Mouse (Mus musculus) cortical plate, adult 2 months (tissue): ENCODE results near the gene Cdk15. TPM values are rescaled to one million over a fixed set of nuclear protein-coding genes. Genes with fewer than 3 reads are reported as not detected.

Experiments used
- H3K27ac ChIP-seq: fragments of 200-500 bp; 2 replicates; pipeline ENCODE4 v1.5.1; 2012; ENCODE audit warnings: low read length, control low read depth, inconsistent platforms; ENCODE audit not compliant: insufficient read depth
- H3K4me1 ChIP-seq: fragments of 200-500 bp; 2 replicates; pipeline ENCODE4 v1.6.1; 2011; ENCODE audit warnings: low read length; ENCODE audit not compliant: control insufficient read depth, insufficient read depth
- H3K4me3 ChIP-seq: fragments of 200-500 bp; 2 replicates; pipeline ENCODE4 v1.5.1; 2011; ENCODE audit warnings: mild to moderate bottlenecking, low read length, control low read depth; ENCODE audit not compliant: insufficient read depth
- CTCF ChIP-seq: fragments of 200-500 bp; IDR thresholded peaks from 2 replicates; pipeline ENCODE4 v1.5.1; 2011; ENCODE audit warnings: mild to moderate bottlenecking, control low read depth, low read length; ENCODE audit not compliant: insufficient read depth; ENCODE audit errors: extremely low read depth
- POLR2A ChIP-seq: fragments of 200-500 bp; IDR thresholded peaks from 2 replicates; pipeline ENCODE4 v1.6.1; 2011; ENCODE audit warnings: mild to moderate bottlenecking, low read length, control low read depth; ENCODE audit not compliant: insufficient read depth; ENCODE audit errors: extremely low read depth
- polyA plus RNA-seq: library from polyadenylated mRNA; depleted of rRNA; stranded (reverse); fragments of >200 nt; gene quantifications from 2 replicates; pipeline ENCODE4 v1.2.3, GENCODE M21; 2012; rRNA removed

Cdk15 gene
- 0.33 and 0.47 TPM in 2 replicates for polyA plus RNA-seq

DNA sequence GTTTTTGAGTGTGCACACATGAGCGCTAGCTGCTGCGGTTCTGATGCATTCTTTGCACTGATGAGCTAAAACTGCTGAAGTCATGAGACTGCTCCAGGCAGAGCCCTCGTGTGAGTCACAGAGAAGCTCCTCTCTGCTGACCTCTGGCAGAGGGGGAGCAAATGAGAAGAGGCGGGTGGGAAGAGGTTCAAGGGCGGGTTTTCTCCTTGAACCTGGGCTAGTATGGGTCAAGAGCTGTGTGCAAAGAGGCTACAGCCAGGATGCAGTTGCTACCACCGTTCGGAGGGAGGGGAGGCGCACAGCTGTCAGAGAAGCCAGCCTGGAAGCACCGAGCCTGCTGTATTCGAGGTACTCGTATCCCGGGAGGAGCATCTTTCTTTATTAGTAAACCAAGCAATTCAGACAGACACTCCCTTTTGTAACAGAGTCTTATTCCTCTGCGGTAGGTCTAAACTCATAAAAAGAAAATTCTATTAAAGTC is at the start of gene Cdk15:
Gene Cdk15, plus strand, starts transcription at position 156 of the 481 bp plus-strand sequence.
- Histone ChIP-seq H3K4me1 (no peaks in the 10 kb centered on the region), H3K27ac (no peak within 1 kb of the TSS), H3K4me3 (no peak within 1 kb of the TSS)
- TF ChIP-seq CTCF (no peak), POLR2A (no peak)

GRCm38 (mm10) chr1:59208331-59208730 is 48.4 kb upstream of the Cdk15 start:
- Histone ChIP-seq H3K4me3 (no peak overlapping the region), H3K27ac (no peak overlapping the region), H3K4me1 (no peaks in the 10 kb centered on the region)
- TF ChIP-seq POLR2A (no peak), CTCF (no peak)

DNA sequence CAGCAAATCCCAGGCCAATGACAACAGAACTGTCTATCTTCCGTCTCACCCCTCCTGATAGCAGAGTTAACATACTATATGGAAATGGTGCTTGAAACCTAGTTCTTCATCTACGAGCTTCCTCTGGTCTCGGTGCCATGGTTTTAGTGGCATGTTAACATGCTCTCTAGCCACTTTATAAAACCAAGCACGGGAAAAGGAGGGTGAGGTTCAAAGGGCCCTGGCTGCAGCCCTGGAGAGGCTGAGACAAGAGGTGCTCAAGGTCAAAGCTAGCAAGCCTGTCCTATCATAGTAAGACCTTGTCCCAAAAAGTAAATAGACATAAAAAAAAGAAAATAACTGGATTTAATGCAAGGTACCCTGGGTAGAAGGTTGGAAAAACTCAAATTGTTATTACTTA is 45.1 kb upstream of the Cdk15 start:
- H3K27ac ChIP-seq: no peak overlapping the region
- TF ChIP-seq POLR2A: no peak
- TF ChIP-seq CTCF: no peak
- H3K4me3 ChIP-seq: no peak overlapping the region
- H3K4me1 ChIP-seq: no peaks in the 10 kb centered on the region

- H3K4me1 ChIP-seq: no peaks in the 10 kb centered on the region
Measured at GRCm38 (mm10) chr1:59212076-59212779, 44.5 kb upstream of the Cdk15 start.

GRCm38 (mm10) chr1:59212951-59213350 is 43.8 kb upstream of the Cdk15 start:
- TF ChIP-seq POLR2A (no peak), CTCF (no peak)
- no peaks in the 10 kb centered on the region for H3K4me1 ChIP-seq
- H3K4me3 ChIP-seq: no peak overlapping the region
- no peak overlapping the region for H3K27ac ChIP-seq

More at GRCm38 (mm10) chr1:59212076-59212779, 44.5 kb upstream of the Cdk15 start:
- H3K4me3 ChIP-seq: no peak overlapping the region
- H3K27ac ChIP-seq: no peak overlapping the region
- TF ChIP-seq POLR2A: no peak
- no peak for TF ChIP-seq CTCF

GRCm38 (mm10) chr1:59215446-59215845 is 41.3 kb upstream of the Cdk15 start:
- no peak overlapping the region for H3K27ac ChIP-seq
- no peak for TF ChIP-seq POLR2A
- no peak for TF ChIP-seq CTCF
- H3K4me1 ChIP-seq: no peaks in the 10 kb centered on the region
- H3K4me3 ChIP-seq: no peak overlapping the region

DNA sequence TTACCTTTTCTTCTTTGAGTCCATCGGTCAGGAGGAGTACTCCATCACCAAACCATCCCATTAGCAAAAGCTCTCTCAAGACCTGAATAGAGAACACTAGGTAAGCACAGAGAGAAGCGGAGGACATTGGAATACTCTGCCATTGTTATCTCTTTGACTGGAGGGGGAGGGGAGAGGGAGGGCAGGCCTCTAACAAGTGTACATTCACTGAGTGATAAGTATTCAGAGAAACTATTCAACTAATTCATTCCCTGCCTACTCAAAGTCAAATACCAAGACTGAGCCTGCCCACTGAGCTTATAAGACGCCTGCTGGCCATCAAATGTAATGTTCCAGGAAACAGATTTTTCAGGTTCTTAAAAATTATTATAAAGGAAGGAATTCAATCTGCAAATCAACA is 36.3 kb upstream of the Cdk15 start:
- H3K4me3 ChIP-seq: no peak overlapping the region
- H3K27ac ChIP-seq: no peak overlapping the region
- no peaks in the 10 kb centered on the region; the same call in 1 of the 2 replicates for H3K4me1 ChIP-seq
- TF ChIP-seq CTCF (no peak), POLR2A (no peak)

DNA sequence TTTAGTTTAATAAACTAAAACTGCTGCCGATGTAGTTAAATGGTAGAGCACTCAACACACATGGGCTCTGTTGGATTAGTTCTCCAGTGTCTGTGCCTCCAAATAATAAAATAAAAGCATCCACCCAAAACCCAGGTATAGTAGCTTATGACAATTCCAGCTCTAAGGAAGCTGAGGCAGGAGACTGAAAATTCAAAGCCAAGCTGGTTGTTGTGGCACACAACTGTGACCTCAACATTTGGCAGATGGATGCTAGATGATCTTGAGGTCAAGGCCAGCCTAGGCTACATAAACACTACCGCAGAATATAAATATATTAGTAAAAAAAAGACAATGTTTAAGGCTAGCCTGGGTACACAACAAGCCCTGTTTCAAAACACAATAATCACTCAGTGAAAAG is 35.1 kb upstream of the Cdk15 start:
- Histone ChIP-seq H3K4me1 (no peaks in the 10 kb centered on the region; the same call in 1 of the 2 replicates), H3K27ac (no peak overlapping the region), H3K4me3 (no peak overlapping the region)
- TF ChIP-seq POLR2A (no peak), CTCF (no peak)

- no peak overlapping the region for H3K4me3 ChIP-seq
- no peaks in the 10 kb centered on the region; the same call in 1 of the 2 replicates for H3K4me1 ChIP-seq
- TF ChIP-seq POLR2A: no peak
- no peak for TF ChIP-seq CTCF
- H3K27ac ChIP-seq: no peak overlapping the region
Measured at GRCm38 (mm10) chr1:59222101-59222825, 34.4 kb upstream of the Cdk15 start.
